Mouse (Mus musculus): ENCODE measurements at regions not wholly inside any gene's neighbourhood (a gene's known extent, or its start where the extent isn't known, plus 50 kb on each side); places are given as distances from the start of the nearest gene placed in this dataset.

DNA sequence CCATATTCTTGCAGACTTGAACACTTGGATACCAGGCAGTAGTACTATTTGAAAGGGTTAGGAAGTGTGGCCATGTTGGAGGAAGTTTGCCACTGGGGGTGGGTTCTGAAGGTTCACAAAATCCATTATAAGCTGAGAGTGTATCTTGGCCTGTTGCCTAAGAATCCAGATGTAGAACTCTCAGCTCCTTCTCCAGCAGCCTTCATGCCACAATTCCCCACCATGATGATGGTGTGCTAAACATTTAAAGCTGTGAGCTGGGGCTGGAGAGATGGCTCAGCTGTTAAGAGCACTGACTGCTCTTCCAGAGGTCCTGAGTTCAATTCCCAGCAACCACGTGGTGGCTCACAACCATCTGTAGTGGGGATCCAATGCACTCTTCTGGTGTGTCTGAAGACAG lies 295.2 kb upstream of the Noct start:
- no peak for ATAC-seq (replicated peaks; ENCODE audit: low FRiP score, poor library complexity, severe bottlenecking)

DNA sequence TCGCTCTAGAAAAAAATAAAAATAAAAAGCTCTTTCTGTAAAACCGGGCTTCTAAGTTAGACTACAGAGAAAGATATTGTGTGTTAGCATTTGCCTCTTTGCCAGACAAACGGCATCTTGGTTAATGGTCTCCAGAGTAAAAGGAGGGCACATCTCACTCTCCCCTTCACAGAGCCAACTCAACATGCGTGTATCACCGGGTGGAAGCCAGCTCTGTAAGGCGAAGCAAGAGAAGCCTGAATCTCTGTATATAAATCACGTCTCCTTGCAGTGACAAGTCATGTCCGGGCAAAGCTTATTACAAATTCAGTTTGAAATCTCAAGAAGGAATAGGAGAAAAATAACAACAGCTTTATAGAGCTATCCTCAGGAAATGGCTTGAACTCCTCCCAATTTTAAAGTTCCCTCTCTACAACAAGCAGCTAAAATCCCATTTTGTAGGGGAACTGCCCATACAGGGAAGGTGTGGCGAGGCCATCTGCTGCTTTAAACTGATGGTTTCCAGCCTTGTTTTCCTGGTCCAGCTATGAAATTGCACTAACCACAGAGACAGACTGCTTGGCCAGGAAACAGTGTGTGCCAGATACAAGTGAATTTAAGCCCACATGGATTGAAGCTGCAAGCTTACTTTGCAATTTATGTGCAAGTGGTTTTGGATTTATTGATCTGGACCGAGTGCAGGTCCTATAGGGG lies 291.7 kb upstream of the Noct start:
- no peak for ATAC-seq (replicated peaks; ENCODE audit: low FRiP score, poor library complexity, severe bottlenecking)

DNA sequence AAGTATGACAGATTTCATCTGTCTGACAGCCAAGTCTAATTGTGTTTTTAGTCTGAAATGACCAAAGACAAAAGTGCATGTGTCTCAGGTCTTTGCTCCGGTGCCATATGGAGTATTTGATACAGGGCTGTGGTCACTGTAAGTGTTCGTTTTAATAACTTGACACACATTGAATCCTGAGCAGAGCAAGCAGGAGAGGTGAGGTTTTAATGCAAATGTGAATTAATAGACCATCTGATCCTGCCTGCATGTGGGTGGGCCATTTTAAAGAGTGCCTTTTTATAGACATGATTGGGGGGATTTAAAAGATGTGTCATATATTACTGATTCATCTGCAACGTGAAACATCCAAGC lies 291.2 kb upstream of the Noct start:
- no peak for ATAC-seq (replicated peaks; ENCODE audit: low FRiP score, poor library complexity, severe bottlenecking)

DNA sequence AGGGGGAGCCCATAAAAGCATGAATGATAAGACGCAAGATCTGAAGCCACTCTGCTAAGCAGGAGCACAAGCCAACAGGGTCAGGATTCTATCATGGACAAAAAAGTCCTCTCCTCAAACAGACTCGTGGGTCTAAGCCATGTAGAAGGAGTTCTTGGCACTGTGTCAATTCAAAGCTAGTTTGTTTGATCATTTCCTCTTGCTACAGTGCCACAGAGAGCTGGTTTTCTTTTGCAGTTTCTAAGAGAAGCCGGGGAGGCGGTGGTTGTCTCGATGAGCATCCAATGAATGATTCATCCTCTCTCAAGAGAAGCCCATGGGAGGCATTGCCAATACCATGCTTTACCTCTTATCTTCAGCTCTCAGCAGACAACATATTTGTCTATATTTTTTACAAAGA lies 284.6 kb upstream of the Noct start:
- ATAC-seq (replicated peaks; ENCODE audit: low FRiP score, poor library complexity, severe bottlenecking): no peak

DNA sequence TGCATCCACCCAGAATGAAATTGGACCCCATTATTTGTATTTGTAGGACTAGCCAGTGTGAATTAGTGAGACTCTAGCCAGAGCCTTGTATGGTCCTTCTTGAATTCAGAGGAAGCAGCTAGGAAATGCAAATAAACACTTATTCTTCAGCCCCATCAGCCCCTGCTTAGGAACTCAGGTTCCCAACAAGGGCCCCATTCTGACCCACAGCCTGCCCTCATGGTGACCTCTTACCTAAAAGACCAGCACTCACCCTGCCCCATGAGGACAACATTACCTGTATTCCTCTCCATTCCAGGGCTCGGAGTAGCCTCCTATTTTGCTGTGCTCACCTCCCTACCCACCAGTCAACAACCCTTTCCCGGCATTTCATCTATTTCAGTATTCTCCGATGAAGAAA lies 283.6 kb upstream of the Noct start:
- no peak for ATAC-seq (replicated peaks; ENCODE audit: low FRiP score, poor library complexity, severe bottlenecking)

DNA sequence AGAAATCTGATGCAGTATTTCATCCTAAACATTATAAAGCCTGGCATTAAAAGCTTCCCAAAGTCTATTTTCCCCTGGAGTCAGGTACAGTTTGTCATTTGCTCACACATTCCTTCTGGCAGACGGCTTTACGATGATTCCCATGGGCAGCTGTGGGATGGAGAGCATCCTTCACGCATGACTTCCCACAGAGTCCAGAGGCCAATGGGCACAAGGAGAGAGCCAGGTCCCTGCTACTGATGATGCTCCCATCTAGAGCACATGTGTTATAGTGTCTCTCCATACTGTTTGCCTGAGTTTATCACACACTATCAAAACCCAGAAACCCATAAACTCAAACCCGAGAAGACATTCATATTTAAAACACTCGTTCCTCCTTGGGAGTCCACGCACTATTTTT lies 270.8 kb upstream of the Noct start:
- ATAC-seq (replicated peaks; ENCODE audit: low FRiP score, poor library complexity, severe bottlenecking): no peak

DNA sequence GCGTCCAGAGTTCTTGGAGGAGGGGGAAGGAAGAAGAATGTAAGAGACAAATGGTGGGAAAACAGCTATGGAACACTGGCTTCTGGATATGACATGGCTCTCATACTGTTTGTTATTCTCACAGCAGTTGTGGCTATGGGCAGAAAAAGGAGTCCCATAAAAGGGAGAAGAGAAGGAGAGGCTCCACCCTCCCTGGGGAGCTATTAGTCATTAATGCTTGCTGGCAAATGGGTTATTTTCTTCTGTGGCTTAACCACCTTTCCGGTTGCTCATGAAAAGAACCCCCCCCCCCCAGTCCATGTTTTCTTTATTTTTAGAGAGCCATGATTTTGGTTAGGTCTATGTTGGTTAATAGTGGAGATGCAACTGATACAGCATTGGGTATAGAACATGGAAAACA lies 253.9 kb upstream of the Noct start:
- no peak for ATAC-seq (replicated peaks; ENCODE audit: low FRiP score, poor library complexity, severe bottlenecking)

DNA sequence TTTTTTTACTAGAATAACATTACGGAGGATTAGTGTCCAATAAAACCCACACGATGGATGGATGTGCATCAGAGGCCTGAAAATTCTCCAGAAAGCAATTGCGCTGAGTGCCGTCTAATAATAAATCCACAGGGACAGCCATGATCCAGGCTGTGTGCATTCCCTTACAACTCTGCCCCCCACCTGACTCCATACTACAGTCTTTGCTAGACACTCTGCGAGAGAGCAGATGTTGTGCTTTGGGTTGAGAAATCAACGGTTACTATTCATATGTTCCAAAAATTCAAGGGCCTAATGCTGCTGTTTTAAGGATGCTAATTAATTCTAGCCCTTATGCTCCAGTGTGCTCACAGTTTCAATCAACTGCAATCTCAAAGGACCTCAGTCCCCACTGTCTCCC lies 251.2 kb upstream of the Noct start:
- no peak for ATAC-seq (replicated peaks; ENCODE audit: low FRiP score, poor library complexity, severe bottlenecking)

DNA sequence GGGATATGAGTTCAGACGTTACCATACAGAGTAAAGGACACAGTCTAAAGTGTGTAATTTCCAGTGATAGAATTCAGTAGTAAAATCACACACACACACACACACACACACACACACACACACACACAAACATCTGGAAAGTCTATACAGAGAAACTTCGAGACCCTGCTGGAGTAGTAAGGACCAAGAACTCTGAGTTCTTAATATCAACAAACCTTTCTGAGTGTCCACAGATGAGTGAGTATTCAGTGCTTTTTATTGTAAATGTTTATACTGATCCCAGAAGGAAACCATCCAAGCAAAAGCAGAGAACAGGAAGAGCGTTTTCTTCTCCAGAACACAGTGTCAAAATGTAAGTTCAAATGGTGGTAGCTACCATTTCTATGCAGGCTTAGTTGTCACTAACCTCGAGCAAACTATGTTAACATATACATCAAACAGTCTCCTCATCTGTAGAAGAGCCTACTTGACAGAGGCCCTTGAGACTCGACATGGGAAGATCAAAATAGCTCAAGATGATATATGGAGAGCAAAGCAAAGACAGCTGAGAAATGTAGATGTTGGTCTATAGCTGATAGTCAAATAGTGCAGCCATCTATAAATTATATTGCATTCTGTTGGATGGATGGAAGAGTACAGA lies 248.0 kb upstream of the Noct start:
- no peak for ATAC-seq (replicated peaks; ENCODE audit: low FRiP score, poor library complexity, severe bottlenecking)

DNA sequence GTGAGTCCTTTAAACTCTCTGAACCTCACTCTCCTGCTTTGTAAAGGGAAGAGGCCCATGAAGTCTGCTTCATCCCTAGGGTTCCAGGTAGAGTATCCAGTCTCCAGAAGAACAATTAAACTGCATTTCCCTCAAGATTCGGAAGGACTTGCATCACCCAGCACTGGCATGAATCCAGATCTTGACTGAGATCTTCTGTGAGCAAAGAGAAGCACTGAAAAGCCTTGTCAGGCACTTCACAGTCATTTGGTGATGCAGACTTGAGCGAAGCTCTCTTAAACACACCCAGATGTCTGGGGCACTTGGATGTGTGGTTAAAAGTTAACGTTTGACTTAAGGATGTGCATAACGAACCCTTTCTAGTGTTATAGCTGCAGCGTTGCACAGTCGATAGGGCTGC lies 247.4 kb upstream of the Noct start:
- ATAC-seq (replicated peaks; ENCODE audit: low FRiP score, poor library complexity, severe bottlenecking): no peak

DNA sequence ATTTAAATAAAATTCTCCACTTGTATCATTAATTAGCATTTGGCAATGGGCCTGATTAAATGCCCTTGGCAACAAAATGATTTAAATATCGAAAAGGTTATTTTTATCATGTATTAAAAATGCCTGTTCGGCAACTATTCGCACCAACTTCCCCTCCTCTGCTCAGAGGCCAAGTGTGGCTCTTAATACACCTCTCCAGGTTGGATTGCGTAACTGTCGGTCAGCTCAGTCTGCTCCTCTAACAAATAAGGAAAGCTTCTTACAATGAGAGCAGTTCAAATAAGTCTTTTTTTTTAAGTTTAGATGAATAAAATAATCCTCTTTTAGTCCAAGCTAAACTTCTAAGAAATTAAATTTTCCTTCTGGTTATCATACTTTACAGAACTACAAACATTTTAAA lies 245.6 kb upstream of the Noct start:
- no peak for ATAC-seq (replicated peaks; ENCODE audit: low FRiP score, poor library complexity, severe bottlenecking)

DNA sequence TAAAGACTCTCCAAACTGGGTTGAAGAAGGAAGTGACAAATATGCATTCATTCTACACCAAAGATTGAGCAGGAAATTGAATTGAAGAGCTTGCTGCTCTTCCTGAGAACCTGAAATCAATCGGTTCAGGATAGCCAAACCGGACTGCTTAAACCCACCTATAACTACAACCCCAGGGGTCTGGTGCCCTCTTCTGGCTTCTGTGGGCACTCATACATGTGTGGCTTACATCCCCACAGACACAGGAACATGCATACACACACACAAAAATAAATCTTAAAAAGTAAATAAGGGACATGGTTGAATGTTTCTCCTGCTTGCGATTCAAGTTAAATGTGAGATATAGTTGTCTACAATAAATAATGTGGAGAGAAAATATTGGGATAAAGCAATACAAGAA lies 244.7 kb upstream of the Noct start:
- ATAC-seq (replicated peaks; ENCODE audit: low FRiP score, poor library complexity, severe bottlenecking): no peak

DNA sequence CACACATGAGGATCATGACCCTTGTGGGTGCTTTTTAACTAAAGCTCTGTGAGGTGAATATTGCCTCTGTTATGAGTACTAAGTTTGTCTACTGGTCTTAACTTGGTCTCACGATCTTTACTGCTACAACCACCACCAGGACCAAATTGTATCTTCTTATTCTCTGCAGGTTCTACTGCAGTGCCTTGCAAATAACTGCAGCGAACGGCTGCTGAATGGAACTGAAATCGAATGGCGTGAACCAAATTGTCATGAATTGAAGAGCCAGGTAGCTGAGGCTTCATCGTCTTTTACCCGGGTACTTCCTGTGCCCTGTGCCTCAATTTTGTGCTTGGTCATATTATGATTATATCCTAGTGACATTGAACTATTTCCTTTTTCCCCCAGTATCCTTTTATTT lies 242.5 kb upstream of the Noct start:
- no peak for ATAC-seq (replicated peaks; ENCODE audit: low FRiP score, poor library complexity, severe bottlenecking)

DNA sequence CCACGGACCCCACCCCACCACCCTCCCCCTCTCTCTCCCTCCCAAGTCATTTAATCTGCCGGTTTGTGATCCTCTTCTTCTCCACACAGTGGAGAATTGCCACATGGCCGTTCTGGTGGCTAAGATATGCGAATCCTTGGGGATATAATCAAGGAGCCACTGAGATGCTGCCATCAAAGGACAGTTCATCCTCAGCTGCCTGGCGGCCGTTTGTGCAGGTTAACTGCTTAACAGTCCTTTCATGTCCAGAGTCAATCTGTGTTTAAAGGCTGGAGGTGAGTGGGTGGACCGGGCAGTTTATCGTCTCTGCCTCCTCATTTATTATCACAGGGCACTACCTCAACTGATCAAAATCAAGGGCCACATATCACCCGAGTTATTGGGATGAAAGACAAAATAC lies 241.6 kb upstream of the Noct start:
- ATAC-seq (replicated peaks; ENCODE audit: low FRiP score, poor library complexity, severe bottlenecking): no peak

DNA sequence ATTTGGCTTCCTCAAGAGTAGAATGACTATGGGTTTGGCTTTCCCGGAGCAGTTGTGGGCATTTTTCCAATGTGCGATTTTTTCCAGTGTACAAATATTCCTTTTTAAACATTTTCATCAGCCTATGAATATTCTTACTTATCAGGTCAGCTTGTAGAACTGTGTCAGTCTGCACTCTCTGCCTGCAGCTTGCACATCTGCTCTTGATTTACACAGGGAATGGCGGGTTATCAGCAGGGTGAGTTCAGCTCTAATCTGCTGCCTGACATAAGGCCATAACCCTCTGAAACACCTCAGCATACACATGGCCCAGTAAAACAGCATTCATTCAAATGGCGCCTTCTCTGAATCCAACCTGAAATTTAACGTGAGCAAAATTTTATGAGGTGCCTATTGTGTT lies 241.1 kb upstream of the Noct start:
- no peak for ATAC-seq (replicated peaks; ENCODE audit: low FRiP score, poor library complexity, severe bottlenecking)

DNA sequence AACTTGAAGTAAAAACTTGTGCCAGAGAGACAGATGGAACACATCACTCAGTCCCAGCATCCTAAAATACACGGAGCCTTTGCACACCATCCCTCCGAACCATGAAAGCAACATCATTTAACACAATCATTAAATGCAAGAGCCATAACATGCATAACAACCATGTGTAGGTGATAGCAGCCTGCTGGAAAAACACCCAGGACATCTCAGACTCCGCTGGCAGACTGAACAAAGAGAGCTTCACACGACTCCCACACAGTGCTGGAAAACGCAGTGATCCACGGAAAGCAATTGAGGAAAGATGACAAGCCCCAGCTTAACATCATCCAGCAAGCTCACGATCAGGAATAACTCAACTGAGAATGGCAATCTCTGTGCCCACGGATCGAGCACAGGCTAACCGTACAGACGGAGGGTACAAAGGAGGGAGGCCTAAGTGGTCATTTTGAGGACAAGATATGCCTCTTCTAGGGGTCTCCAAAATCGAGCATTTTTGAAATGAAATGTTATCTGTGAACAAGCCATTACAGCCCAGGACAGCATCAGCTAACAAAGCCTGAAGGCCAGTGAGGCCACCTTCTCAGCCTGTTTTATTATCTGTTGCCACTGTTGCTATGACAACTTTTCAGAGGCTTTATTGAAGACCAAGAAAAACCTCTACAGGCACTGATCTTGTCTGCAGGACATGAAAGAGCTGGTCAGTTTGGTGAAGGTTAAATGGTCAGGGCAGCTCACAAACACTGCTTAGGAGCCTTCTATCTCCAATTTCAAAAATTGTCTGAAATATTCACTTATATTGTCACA lies 240.1 kb upstream of the Noct start:
- ATAC-seq (replicated peaks; ENCODE audit: low FRiP score, poor library complexity, severe bottlenecking): no peak

DNA sequence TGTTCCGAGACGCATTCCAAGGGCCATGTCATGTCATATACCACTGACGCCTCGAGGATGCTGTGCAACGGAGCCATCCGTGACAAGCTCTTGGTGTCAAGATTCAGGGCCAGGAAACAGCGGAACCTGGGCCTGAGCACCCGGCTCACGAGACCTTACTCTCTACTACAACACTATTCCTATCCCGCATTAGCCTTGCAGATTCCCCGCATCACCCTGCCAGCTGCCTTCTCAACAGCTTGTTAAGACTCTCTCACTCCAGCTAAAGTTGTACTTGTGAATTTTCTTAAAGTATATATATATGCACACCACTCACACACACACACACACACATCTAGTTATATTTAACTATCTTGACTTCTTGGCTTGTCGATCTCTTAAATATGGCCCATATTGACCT lies 236.4 kb upstream of the Noct start:
- no peak for ATAC-seq (replicated peaks; ENCODE audit: low FRiP score, poor library complexity, severe bottlenecking)

DNA sequence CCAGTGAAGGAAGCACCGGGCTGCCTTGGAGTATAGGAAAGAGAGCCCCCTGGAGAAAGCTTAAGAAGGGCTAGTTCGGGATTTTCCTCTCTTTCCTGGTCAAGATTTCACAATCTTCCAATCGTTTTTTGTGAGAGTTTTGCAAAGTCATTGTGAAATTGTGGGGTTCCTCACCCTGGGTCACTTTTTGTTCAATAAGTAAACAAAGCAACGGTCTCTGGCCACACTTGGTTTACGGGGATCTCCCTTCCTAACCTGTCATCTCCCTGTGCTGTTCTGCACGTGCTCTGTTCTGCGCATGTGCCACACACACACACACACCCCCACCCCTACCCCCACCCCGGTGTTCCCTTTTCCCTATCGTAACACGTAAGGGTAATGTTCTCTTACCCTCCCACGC lies 233.4 kb upstream of the Noct start:
- no peak for ATAC-seq (replicated peaks; ENCODE audit: low FRiP score, poor library complexity, severe bottlenecking)

DNA sequence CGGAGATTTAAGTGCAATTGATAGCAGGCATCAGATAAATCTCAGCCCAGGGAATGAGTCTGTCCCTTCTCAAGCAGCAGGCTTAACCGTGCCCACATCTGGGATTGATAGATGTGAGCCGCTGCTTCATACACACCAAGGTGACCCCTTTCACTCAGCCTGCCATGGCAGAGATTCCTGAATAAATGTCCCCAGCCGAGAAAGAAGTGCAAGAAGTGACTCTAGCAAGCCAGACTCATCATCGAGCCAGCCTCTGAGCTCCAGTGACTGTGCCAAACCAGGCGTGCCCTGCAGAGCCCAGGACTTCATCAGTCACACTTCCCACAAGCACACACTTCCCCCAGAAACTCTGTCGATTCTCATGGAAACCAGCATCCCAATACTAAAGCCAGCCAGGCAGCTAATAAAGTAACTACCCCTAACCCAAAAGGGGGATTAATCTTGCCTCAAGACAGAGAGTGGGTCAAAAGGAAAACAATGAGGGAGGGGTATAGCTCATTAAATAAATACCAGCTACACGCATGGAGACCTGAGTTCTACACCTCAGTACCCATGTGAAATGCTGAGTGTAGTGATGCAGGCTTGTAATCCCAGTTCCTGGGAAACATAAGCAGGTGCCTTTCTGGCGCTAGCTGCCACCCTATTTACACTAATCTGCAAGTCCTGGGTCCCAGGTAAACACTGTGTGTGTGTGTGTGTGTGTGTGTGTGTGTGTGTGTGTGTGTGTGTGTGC lies 231.5 kb upstream of the Noct start:
- ATAC-seq (replicated peaks; ENCODE audit: low FRiP score, poor library complexity, severe bottlenecking): no peak

DNA sequence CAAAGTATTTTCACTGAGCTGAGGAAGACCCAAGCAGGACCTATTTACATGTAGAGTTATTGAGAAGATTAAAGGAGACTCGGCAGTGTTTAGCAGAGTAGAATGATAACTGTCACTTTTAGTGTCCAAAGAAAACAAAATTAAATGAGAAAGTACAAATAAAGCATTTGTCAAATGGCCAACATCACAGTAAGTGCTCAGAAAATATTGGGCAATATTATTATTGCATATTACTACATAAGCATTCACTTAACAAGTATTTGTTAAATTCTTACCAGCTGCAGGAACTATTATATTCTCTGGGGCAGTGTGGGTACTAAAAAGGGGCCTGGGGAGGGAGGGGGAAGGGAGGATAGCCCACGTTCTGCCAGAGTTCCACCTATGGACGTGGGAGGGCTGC lies 224.5 kb upstream of the Noct start:
- no peak for ATAC-seq (replicated peaks; ENCODE audit: low FRiP score, poor library complexity, severe bottlenecking)

DNA sequence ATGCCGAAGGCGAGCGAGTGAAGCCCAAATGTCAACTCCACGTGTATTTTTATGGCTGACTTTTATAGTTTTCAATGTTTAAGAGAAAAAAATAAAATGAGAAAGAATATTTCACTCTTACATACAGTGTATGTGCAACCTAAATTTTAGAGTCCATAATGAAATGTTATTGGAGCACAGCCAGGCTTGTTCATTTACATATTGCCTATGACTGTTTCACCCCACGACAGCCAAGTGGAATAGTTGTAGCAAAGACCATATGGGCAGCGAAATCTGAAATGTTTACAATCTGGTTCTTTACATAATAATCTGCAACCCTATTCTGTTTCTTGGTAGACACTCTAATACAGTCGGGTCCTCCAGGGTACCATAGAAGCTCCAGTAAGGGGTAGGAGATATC lies 223.3 kb upstream of the Noct start:
- ATAC-seq (replicated peaks; ENCODE audit: low FRiP score, poor library complexity, severe bottlenecking): no peak
